Mouse (Mus musculus) left cerebral cortex, adult 9 months (tissue): ENCODE measurements around the gene Cfap54.
A peak's percentile ranks its signal among the peaks of the same experiment; 100 is the strongest.

Source experiments
- DNase-seq, 2 experiments: peaks; one replicate each; pipeline ENCODE4 v3.0.0; 2022; ENCODE audit warnings: low spot score in 2 of 2

The Cfap54 gene

GRCm38 (mm10) chr10:93098211-93098805 lies 16.9 kb upstream of the Cfap54 start:
- DNase-seq: no peak

- no peak for DNase-seq
These were observed 16.0 kb upstream of the Cfap54 start for GRCm38 (mm10) chr10:93097439-93097838.

- no peak for DNase-seq
These were observed 14.4 kb upstream of the Cfap54 start for GRCm38 (mm10) chr10:93095827-93096226.

GRCm38 (mm10) chr10:93094957-93095580 lies 13.7 kb upstream of the Cfap54 start:
- DNase-seq: no peak

- no peak for DNase-seq
These were observed 10.5 kb upstream of the Cfap54 start for GRCm38 (mm10) chr10:93091928-93092327.

GRCm38 (mm10) chr10:93090241-93090640 lies 8.8 kb upstream of the Cfap54 start:
- no peak for DNase-seq

- no peak for DNase-seq
These were observed 7.1 kb upstream of the Cfap54 start for GRCm38 (mm10) chr10:93088396-93089048.

- DNase-seq: no peak
These were observed 6.1 kb upstream of the Cfap54 start for GRCm38 (mm10) chr10:93087504-93087903.

GRCm38 (mm10) chr10:93083963-93084340 lies 2.5 kb upstream of the Cfap54 start:
- DNase-seq: no peak

- no peak for DNase-seq
These were observed 2.0 kb upstream of the Cfap54 start for GRCm38 (mm10) chr10:93083198-93083962.

GRCm38 (mm10) chr10:93079486-93079885 lies 1.9 kb downstream of the Cfap54 start:
- no peak for DNase-seq

- DNase-seq: no peak
These were observed 3.4 kb downstream of the Cfap54 start for GRCm38 (mm10) chr10:93077935-93078479.

- DNase-seq: no peak
These were observed 5.0 kb downstream of the Cfap54 start for GRCm38 (mm10) chr10:93076376-93076775.

- DNase-seq: no peak
These were observed 5.6 kb downstream of the Cfap54 start for GRCm38 (mm10) chr10:93075856-93076255.

- DNase-seq: no peak
These were observed 8.6 kb downstream of the Cfap54 start for GRCm38 (mm10) chr10:93072769-93073168.

GRCm38 (mm10) chr10:93071753-93072152 lies 9.7 kb downstream of the Cfap54 start:
- DNase-seq: peak in 1 of 2 experiments; percentile 73

GRCm38 (mm10) chr10:93070121-93070898 lies 11.1 kb downstream of the Cfap54 start:
- DNase-seq: peak in 1 of 2 experiments; percentile 72

- DNase-seq: no peak
These were observed 11.7 kb downstream of the Cfap54 start for GRCm38 (mm10) chr10:93069721-93070120.

- DNase-seq: no peak
These were observed 12.3 kb downstream of the Cfap54 start for GRCm38 (mm10) chr10:93069041-93069679.

GRCm38 (mm10) chr10:93064973-93065372 lies 16.4 kb downstream of the Cfap54 start:
- peak in 1 of 2 experiments; percentile 69 for DNase-seq

- no peak for DNase-seq
These were observed 17.8 kb downstream of the Cfap54 start for GRCm38 (mm10) chr10:93063576-93063975.
